Mouse (Mus musculus): ENCODE measurements around the gene Ric3.

DNA sequence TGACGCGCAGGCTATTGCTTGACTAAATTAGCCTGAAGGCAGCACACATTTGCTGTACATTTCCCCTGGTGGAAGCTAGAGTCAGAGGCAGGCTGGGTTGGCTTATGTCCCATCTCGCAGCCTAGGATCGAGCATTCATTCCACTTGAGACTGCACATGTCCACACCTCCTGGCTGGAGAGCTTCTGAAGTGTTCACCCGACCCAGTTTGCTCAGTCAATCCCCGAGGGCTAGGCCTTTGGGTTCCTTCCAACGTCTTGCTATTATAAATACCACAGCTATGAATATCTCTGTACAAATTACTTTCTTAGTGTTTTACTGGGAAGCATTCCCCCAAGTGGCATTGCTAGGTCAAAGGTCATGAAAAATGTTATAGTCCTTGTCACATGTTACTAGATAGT is 89.9 kb downstream of the Ric3 start:
- TF ChIP-seq GATA1 (IDR thresholded peaks at IDR 0.05; ENCODE audit: borderline replicate concordance, low read length): no peak
- no peak for TF ChIP-seq FLI1 (IDR thresholded peaks at IDR 0.05; ENCODE audit: low read length)

Data from megakaryocyte, embryonic 14.5 days (primary cell).